Mouse (Mus musculus) limb, embryonic 14.5 days (tissue): ENCODE measurements around the gene Cradd. TPM values are rescaled to one million over a fixed set of nuclear protein-coding genes. Genes with fewer than 3 reads are reported as not detected.

Experiments
- ATAC-seq: fragments of 200-750 bp; cut with Nextera tagmentation; 2 replicates; pipeline ENCODE4 v1.8.0; 2017; ENCODE audit warnings: low read depth, moderate number of reproducible peaks, moderate TSS enrichment; ENCODE audit not compliant: low FRiP score
- DNase-seq: peaks from one replicate; pipeline ENCODE4 v3.0.0-alpha.2; 2015; ENCODE audit warnings: low spot score
- H3K27ac ChIP-seq: fragments of 300-500 bp; sonication (generic); replicated peaks from 2 replicates; pipeline ENCODE4 v1.5.1; 2014; ENCODE audit warnings: low read depth, mild to moderate bottlenecking, low read length, moderate library complexity, mixed read lengths
- H3K27me3 ChIP-seq: fragments of 300-500 bp; sonication (generic); 2 replicates; pipeline ENCODE4 v1.6.1; 2014; ENCODE audit warnings: low read length, mixed read lengths; ENCODE audit not compliant: control insufficient read depth, insufficient read depth
- H3K36me3 ChIP-seq: fragments of 300-500 bp; sonication (generic); 2 replicates; pipeline ENCODE4 v1.6.1; 2014; ENCODE audit warnings: mild to moderate bottlenecking, low read length, moderate library complexity, mixed read lengths; ENCODE audit not compliant: control insufficient read depth, insufficient read depth
- H3K4me1 ChIP-seq: fragments of 300-500 bp; sonication (generic); 2 replicates; pipeline ENCODE4 v1.6.1; 2014; ENCODE audit warnings: antibody characterized with exemption, low read length, mixed read lengths; ENCODE audit not compliant: control insufficient read depth, insufficient read depth
- H3K4me2 ChIP-seq: fragments of 300-500 bp; sonication (generic); replicated peaks from 2 replicates; pipeline ENCODE4 v1.6.1; 2014; ENCODE audit warnings: low read depth, mild to moderate bottlenecking, low read length, moderate library complexity; ENCODE audit not compliant: severe bottlenecking
- H3K4me3 ChIP-seq: fragments of 300-500 bp; sonication (generic); replicated peaks from 2 replicates; pipeline ENCODE4 v1.5.1; 2014; ENCODE audit warnings: low read length
- H3K9ac ChIP-seq: fragments of 300-500 bp; sonication (generic); 2 replicates; pipeline ENCODE4 v1.6.1; 2014; ENCODE audit warnings: mild to moderate bottlenecking, low read depth, low read length, moderate library complexity; ENCODE audit not compliant: severe bottlenecking
- H3K9me3 ChIP-seq: fragments of 300-500 bp; sonication (generic); 2 replicates; pipeline ENCODE4 v1.6.1; 2016; ENCODE audit warnings: low read length; ENCODE audit not compliant: control insufficient read depth
- POLR2A ChIP-seq: fragments of 200-500 bp; IDR thresholded peaks from 2 replicates; pipeline ENCODE4 v1.8.0; 2012; ENCODE audit warnings: inconsistent platforms, mild to moderate bottlenecking, moderate library complexity, borderline replicate concordance; ENCODE audit not compliant: insufficient read depth, insufficient read length; ENCODE audit errors: extremely low read depth
- WGBS: fragments of 180-500 bp; shearing (Covaris S2); extraction: QIAGEN DNeasy Blood & Tissue Kit; methylation state at CpG from one replicate; pipeline ENCODE4 v1.1.7; 2014; 5-methylcytosine and 5-hydroxymethylcytosine counted together
- polyA plus RNA-seq, 2 experiments: library from polyadenylated mRNA; depleted of rRNA in 1 of 2; stranded (reverse) in 1 of 2; unstranded in 1 of 2; fragments of >200 nt; fragmentation: Nextera tagmentation in 1 of 2; extraction: Ambion mirVana in 1 of 2; gene quantifications; 2 replicates each; pipeline versions ENCODE4 v1.2.1 to v1.2.3; 2012 to 2014

The Cradd gene
- polyA plus RNA-seq, 2 experiments, result 8.1 to 10.4 TPM

DNA sequence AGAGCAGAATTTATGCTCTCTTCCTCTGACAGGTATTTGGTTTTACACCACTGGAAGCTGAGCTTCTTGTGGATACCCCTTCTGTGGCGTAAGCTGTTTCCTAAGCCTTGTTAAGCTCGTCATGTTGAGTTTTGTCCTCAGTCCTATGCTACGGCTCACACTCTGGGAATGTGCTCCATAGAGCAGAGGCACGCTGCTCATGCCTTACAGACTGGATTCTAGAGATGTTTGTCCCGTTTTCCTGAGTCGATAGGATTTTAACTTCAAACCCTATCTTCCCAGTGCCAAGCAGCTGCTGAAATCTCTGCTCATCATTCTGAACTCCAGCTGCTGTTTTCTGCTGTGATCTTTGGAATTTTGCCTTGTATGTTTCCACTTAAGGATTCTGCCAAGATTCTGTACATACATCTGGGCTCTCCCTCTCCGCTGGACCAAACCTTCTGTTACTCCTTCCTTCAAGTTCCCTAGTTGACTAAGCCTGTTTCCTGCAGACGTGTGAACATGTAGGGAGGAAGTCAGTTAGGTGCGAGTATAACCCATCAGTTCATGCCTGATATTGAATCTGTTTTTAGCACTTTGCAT, 164.2 kb downstream of the Cradd start:
- WGBS, result 56% methylated on average over 9 of the region's 9 CpGs
- no peak for ATAC-seq

DNA sequence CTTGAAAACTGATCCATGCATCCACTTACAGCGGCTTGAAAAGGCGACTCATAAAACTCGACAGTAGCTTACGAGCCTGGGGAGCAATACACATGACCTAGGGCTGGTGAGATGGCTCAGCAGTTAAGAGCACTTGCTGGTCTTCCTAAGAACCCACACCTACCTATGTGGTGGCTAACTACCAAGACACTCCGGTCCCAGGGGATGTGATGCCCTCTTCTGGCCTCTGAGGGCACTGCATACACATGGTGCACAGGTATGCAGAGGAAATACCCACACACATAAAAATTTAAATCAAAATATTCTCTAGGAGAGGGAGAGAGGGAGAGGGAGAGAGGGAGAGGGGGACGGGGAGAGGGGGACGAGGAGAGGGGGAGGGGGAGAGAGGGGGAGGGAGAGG, 167.5 kb downstream of the Cradd start:
- ATAC-seq, result no peak
- no peaks in the 10 kb centered on the region for H3K4me1 ChIP-seq
- no peak overlapping the region for H3K9ac ChIP-seq
- H3K9me3 ChIP-seq, result no peaks in the 10 kb centered on the region
- WGBS, result 68% methylated on average over 5 of the region's 7 CpGs
- no peaks in the 10 kb centered on the region for H3K36me3 ChIP-seq
- no peak for TF ChIP-seq POLR2A
- no peak overlapping the region for H3K4me2 ChIP-seq
- H3K27ac ChIP-seq, result no peak overlapping the region
- no peak for DNase-seq
- H3K27me3 ChIP-seq, result no peaks in the 10 kb centered on the region
- no peak overlapping the region for H3K4me3 ChIP-seq

More for the DNA sequence above, 164.2 kb downstream of the Cradd start:
- H3K4me1 ChIP-seq, result peaks cover 9% of the 10 kb centered on the region
- H3K36me3 ChIP-seq, result no peaks in the 10 kb centered on the region
- H3K4me2 ChIP-seq, result no peak overlapping the region
- no peak overlapping the region for H3K9ac ChIP-seq
- no peak for TF ChIP-seq POLR2A
- H3K27ac ChIP-seq, result no peak overlapping the region
- no peaks in the 10 kb centered on the region for H3K9me3 ChIP-seq
- no peaks in the 10 kb centered on the region for H3K27me3 ChIP-seq
- peak; percentile 55 for DNase-seq
- H3K4me3 ChIP-seq, result no peak overlapping the region

DNA sequence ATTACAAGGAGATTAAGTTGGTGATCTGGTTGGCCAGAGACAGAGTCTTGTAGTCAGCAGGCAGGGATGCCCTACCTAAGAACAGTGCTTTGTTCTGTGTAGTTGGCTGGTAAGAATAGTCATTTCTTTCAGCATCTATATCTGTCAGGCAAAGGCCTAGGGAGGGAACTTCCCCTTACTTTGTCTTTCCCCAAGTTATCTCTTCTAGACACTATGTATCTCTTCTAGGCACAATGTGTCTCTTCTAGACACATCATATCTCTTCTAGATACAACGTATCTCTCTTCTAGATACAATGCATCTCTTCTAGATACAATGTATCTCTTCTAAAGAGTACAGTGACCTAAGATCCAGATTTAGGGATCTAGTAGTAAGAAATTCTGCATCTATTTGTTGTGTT, 169.3 kb downstream of the Cradd start:
- Histone ChIP-seq H3K4me3 (no peak overlapping the region), H3K4me2 (no peak overlapping the region), H3K4me1 (no peaks in the 10 kb centered on the region), H3K27me3 (no peaks in the 10 kb centered on the region), H3K9ac (no peak overlapping the region), H3K9me3 (no peaks in the 10 kb centered on the region), H3K27ac (no peak overlapping the region), H3K36me3 (no peaks in the 10 kb centered on the region)
- ATAC-seq, result no peak
- DNase-seq, result no peak
- no peak for TF ChIP-seq POLR2A
- WGBS, result 85% methylated on average over 1 of the region's 1 CpGs

DNA sequence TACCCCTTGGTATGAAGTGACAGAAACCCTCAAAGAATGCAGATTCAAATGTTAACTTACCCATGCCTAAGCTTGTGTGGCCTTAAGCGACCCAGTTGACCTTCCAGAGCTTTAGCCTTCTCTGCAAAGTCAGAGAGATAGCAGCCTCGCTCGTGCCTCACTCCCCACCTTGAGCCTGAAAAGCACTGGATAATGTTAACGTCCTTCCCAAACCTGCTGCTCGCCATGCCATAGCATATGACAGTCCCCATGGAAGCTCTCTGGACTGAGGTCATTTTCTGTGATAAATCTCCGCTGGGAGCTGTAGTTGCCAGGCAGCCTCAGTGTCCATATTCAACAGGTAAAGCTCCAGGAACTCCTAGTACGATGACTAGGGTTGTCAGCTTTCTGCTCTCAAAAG, 170.7 kb downstream of the Cradd start:
- Histone ChIP-seq H3K4me1 (no peaks in the 10 kb centered on the region), H3K27ac (no peak overlapping the region), H3K9me3 (no peaks in the 10 kb centered on the region), H3K36me3 (no peaks in the 10 kb centered on the region), H3K4me3 (no peak overlapping the region), H3K9ac (no peak overlapping the region), H3K27me3 (no peaks in the 10 kb centered on the region), H3K4me2 (no peak overlapping the region)
- DNase-seq (no peak), ATAC-seq (no peak)
- no peak for TF ChIP-seq POLR2A
- 76% methylated on average over 7 of the region's 7 CpGs for WGBS

DNA sequence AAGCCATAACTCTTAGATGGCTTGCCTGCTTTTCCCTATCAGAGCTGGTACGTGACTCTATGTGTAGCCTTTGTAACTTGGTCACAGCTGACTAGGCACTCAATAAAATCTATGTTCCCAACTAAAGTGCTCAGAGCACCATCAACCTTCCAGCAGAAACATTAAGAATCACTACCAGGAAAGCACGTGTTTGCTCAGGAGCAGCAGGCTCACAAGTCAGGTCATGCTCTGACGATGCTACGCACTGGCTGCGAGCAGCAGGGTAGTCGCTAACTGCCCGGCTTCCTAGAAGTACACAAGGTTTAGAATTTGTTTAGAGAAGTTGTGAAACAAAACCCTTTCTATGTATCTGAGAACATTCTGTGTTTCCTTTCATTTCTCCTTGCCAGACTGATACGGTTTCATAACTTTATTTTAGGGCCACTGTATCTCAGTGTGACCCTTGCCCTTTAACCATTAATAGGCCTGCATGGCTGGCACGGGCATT, 171.4 kb downstream of the Cradd start:
- no peak for DNase-seq
- TF ChIP-seq POLR2A, result no peak

More for the DNA sequence above, 171.4 kb downstream of the Cradd start:
- 66% methylated on average over 9 of the region's 9 CpGs for WGBS
- H3K27ac ChIP-seq, result no peak overlapping the region
- no peaks in the 10 kb centered on the region for H3K36me3 ChIP-seq
- ATAC-seq, result no peak
- H3K4me2 ChIP-seq, result no peak overlapping the region
- no peak overlapping the region for H3K4me3 ChIP-seq
- no peak overlapping the region for H3K9ac ChIP-seq
- no peaks in the 10 kb centered on the region for H3K27me3 ChIP-seq
- no peaks in the 10 kb centered on the region for H3K9me3 ChIP-seq
- no peaks in the 10 kb centered on the region for H3K4me1 ChIP-seq
